ENCODE assay signal across 8 mouse cellular contexts in genomic region chr2:119971316-119971715, GRCm38 (mm10). TPM values are rescaled to one million over a fixed set of nuclear protein-coding genes. Genes with fewer than 3 reads are reported as not detected.
DNase-seq lines count a peak whose midpoint lies in the region; ATAC-seq and TF ChIP-seq lines count a peak whose summit lies in the region.

No protein-coding gene starts in this region.

- no peak for ATAC-seq in heart, embryonic 14.5 days (ENCODE audit: insufficient number of reproducible peaks, insufficient read depth, low FRiP score, low read depth)
- no peak for ATAC-seq in heart, embryonic 12.5 days (ENCODE audit: insufficient number of reproducible peaks, low FRiP score)
- ATAC-seq in neural tube, embryonic 12.5 days (ENCODE audit: low FRiP score, low read depth): no peak
- no peak for ATAC-seq in limb, embryonic 14.5 days (ENCODE audit: low FRiP score, low read depth)
- no peak for ATAC-seq in stomach, postnatal 0 days (ENCODE audit: low FRiP score, low TSS enrichment)

- no peaks in the 10 kb centered on the region for H3K9me3 ChIP-seq in heart, embryonic 14.5 days (ENCODE audit: control insufficient read depth, low read length)
- H3K9me3 ChIP-seq in heart, embryonic 12.5 days (replicated peaks): no peaks in the 10 kb centered on the region
- no peaks in the 10 kb centered on the region for H3K9me3 ChIP-seq in neural tube, embryonic 12.5 days
- H3K9me3 ChIP-seq in limb, embryonic 14.5 days (ENCODE audit: control insufficient read depth, low read length): no peaks in the 10 kb centered on the region
- H3K9me3 ChIP-seq in stomach, postnatal 0 days (ENCODE audit: control insufficient read depth, low read length): no peaks in the 10 kb centered on the region

- H3K36me3 ChIP-seq in heart, embryonic 14.5 days (ENCODE audit: control insufficient read depth, insufficient read depth, low read length): peaks cover 18% of the 10 kb centered on the region
- H3K36me3 ChIP-seq in heart, embryonic 12.5 days: peaks cover 12% of the 10 kb centered on the region
- no peaks in the 10 kb centered on the region for H3K36me3 ChIP-seq in neural tube, embryonic 12.5 days
- peaks cover 4% of the 10 kb centered on the region; the same call in 1 of the 2 replicates for H3K36me3 ChIP-seq in limb, embryonic 14.5 days (ENCODE audit: control insufficient read depth, insufficient read depth, low read length)
- no peaks in the 10 kb centered on the region; the same call in 1 of the 2 replicates for H3K36me3 ChIP-seq in stomach, postnatal 0 days (ENCODE audit: control insufficient read depth, insufficient read depth, low read length)
- no peaks in the 10 kb centered on the region for H3K36me3 ChIP-seq in kidney, adult 2 months (ENCODE audit: control insufficient read depth, insufficient read depth, low read length)

- TF ChIP-seq CTCF in stomach, postnatal 0 days (IDR thresholded peaks at IDR 0.05; ENCODE audit: low read depth): no peak
- TF ChIP-seq CTCF in kidney, adult 2 months (conservative IDR thresholded peaks at IDR 0.05; ENCODE audit: insufficient read depth, insufficient read length, low read depth, low read length): no peak

- H3K27me3 ChIP-seq in heart, embryonic 14.5 days (ENCODE audit: control insufficient read depth, insufficient read depth, low read length): no peaks in the 10 kb centered on the region
- no peaks in the 10 kb centered on the region for H3K27me3 ChIP-seq in heart, embryonic 12.5 days (replicated peaks)
- no peaks in the 10 kb centered on the region for H3K27me3 ChIP-seq in neural tube, embryonic 12.5 days (replicated peaks)
- no peaks in the 10 kb centered on the region for H3K27me3 ChIP-seq in limb, embryonic 14.5 days (ENCODE audit: control insufficient read depth, insufficient read depth, low read length)
- no peaks in the 10 kb centered on the region for H3K27me3 ChIP-seq in stomach, postnatal 0 days (ENCODE audit: control insufficient read depth, insufficient read depth, low read length)
- H3K27me3 ChIP-seq in kidney, adult 2 months (replicated peaks; ENCODE audit: control insufficient read depth, insufficient read depth, low read length): no peaks in the 10 kb centered on the region

- no peak for DNase-seq in neural tube, embryonic 10.5 days (ENCODE audit: extremely low spot score, low spot score)
- no peak for DNase-seq in limb, embryonic 14.5 days (ENCODE audit: low spot score)
- no peak for DNase-seq in stomach, postnatal 0 days (ENCODE audit: low spot score)
- no peak for DNase-seq in kidney, adult 2 months
- DNase-seq in gastrocnemius, postnatal 4 days (ENCODE audit: low spot score in 2 of 2): no peak

- WGBS in heart, embryonic 14.5 days: 78% methylated on average over 3 of the region's 3 CpGs
- WGBS in heart, embryonic 12.5 days: 75% methylated on average over 3 of the region's 3 CpGs
- 85% methylated on average over 3 of the region's 3 CpGs for WGBS in neural tube, embryonic 12.5 days
- WGBS in limb, embryonic 14.5 days: 83% methylated on average over 3 of the region's 3 CpGs
- WGBS in stomach, postnatal 0 days: 71% methylated on average over 3 of the region's 3 CpGs
- WGBS in kidney, adult 2 months: 78% methylated on average over 3 of the region's 3 CpGs

- no peak overlapping the region for H3K9ac ChIP-seq in heart, embryonic 14.5 days (ENCODE audit: low read length)
- H3K9ac ChIP-seq in heart, embryonic 12.5 days: no peak overlapping the region
- H3K9ac ChIP-seq in neural tube, embryonic 12.5 days: no peak overlapping the region
- H3K9ac ChIP-seq in limb, embryonic 14.5 days (ENCODE audit: low read depth, low read length, severe bottlenecking): no peak overlapping the region
- no peak overlapping the region for H3K9ac ChIP-seq in stomach, postnatal 0 days (ENCODE audit: low read length)

- H3K4me2 ChIP-seq in heart, embryonic 14.5 days (ENCODE audit: low read length): peak overlapping the region; percentile 78
- H3K4me2 ChIP-seq in heart, embryonic 12.5 days: no peak overlapping the region
- H3K4me2 ChIP-seq in neural tube, embryonic 12.5 days (replicated peaks): peak overlapping the region; percentile 57
- H3K4me2 ChIP-seq in limb, embryonic 14.5 days (replicated peaks; ENCODE audit: low read depth, low read length, severe bottlenecking): peak overlapping the region; percentile 50; the same call in 1 of the 2 replicates
- peak overlapping the region; percentile 71 for H3K4me2 ChIP-seq in stomach, postnatal 0 days (replicated peaks; ENCODE audit: low read depth)

- no peak for TF ChIP-seq EP300 in stomach, postnatal 0 days (optimal IDR thresholded peaks at IDR 0.05)

- H3K27ac ChIP-seq in heart, embryonic 14.5 days (replicated peaks in 1 of 2; ENCODE audit: control insufficient read depth in 1 of 2, insufficient read depth in 1 of 2, low read depth in 2 of 2, low read length in 2 of 2): peak overlapping the region in 1 of 2 experiments; percentile 19; a peak in 2 of 4 replicates
- no peak overlapping the region for H3K27ac ChIP-seq in heart, embryonic 12.5 days (ENCODE audit: poor library complexity, severe bottlenecking)
- H3K27ac ChIP-seq in neural tube, embryonic 12.5 days: no peak overlapping the region
- H3K27ac ChIP-seq in limb, embryonic 14.5 days (replicated peaks; ENCODE audit: low read depth, low read length): no peak overlapping the region
- H3K27ac ChIP-seq in stomach, postnatal 0 days (replicated peaks): peak overlapping the region; percentile 30; the same call in 1 of the 2 replicates
- no peak overlapping the region for H3K27ac ChIP-seq in kidney, adult 2 months (ENCODE audit: insufficient read depth, low read depth, low read length)

- TF ChIP-seq POLR2A in limb, embryonic 14.5 days (IDR thresholded peaks at IDR 0.05; ENCODE audit: borderline replicate concordance, extremely low read depth, insufficient read depth, insufficient read length): no peak
- TF ChIP-seq POLR2A in kidney, adult 2 months (IDR thresholded peaks at IDR 0.05; ENCODE audit: low read depth, low read length): no peak

- peak overlapping the region in 1 of 2 experiments; percentile 69; a peak in 1 of 4 replicates for H3K4me3 ChIP-seq in heart, embryonic 14.5 days (ENCODE audit: control insufficient read depth in 1 of 2, insufficient read depth in 1 of 2, low read depth in 1 of 2, low read length in 2 of 2)
- H3K4me3 ChIP-seq in heart, embryonic 12.5 days: no peak overlapping the region
- no peak overlapping the region for H3K4me3 ChIP-seq in neural tube, embryonic 12.5 days
- H3K4me3 ChIP-seq in limb, embryonic 14.5 days (replicated peaks; ENCODE audit: low read length): peak overlapping the region; percentile 87; the same call in 1 of the 2 replicates
- no peak overlapping the region for H3K4me3 ChIP-seq in stomach, postnatal 0 days (ENCODE audit: low read depth, low read length)
- H3K4me3 ChIP-seq in kidney, adult 2 months (ENCODE audit: insufficient read depth, low read depth, low read length): no peak overlapping the region

- peaks cover 6 to 10% of the 10 kb centered on the region in 2 experiments for H3K4me1 ChIP-seq in heart, embryonic 14.5 days (ENCODE audit: control insufficient read depth in 2 of 2, insufficient read depth in 2 of 2, low read length in 2 of 2)
- H3K4me1 ChIP-seq in heart, embryonic 12.5 days (replicated peaks): peaks cover 18% of the 10 kb centered on the region
- H3K4me1 ChIP-seq in neural tube, embryonic 12.5 days: peaks cover 11% of the 10 kb centered on the region
- peaks cover 18% of the 10 kb centered on the region for H3K4me1 ChIP-seq in limb, embryonic 14.5 days (ENCODE audit: control insufficient read depth, insufficient read depth, low read length)
- peaks cover 5% of the 10 kb centered on the region for H3K4me1 ChIP-seq in stomach, postnatal 0 days (replicated peaks; ENCODE audit: control insufficient read depth, insufficient read depth)
- no peaks in the 10 kb centered on the region; the same call in 1 of the 2 replicates for H3K4me1 ChIP-seq in kidney, adult 2 months (ENCODE audit: control insufficient read depth, insufficient read depth, low read length)

RNA-seq across cellular contexts. Expression of gene Mapkbp1, which starts 1.2 kb away (rescaled TPM):
- 1.7 and 2.1 TPM in 2 replicates for polyA plus RNA-seq in heart, embryonic 14.5 days (2014; fragmentation: Nextera tagmentation; extraction: Ambion mirVana)
- polyA plus RNA-seq in heart, embryonic 12.5 days (2016; fragmentation: Nextera tagmentation; extraction: Ambion mirVana): 3.3 and 3.8 TPM in 2 replicates
- polyA plus RNA-seq in neural tube, embryonic 12.5 days (2016; fragmentation: Nextera tagmentation; extraction: Ambion mirVana): 3.2 and 4.6 TPM in 2 replicates
- polyA plus RNA-seq in limb, embryonic 14.5 days (2012; rRNA removed): 26.2 and 33.1 TPM in 2 replicates
- 4.2 and 4.9 TPM in 2 replicates for polyA plus RNA-seq in limb, embryonic 14.5 days (2014; fragmentation: Nextera tagmentation; extraction: Ambion mirVana)
- 1.1 and 1.3 TPM in 2 replicates for polyA plus RNA-seq in stomach, postnatal 0 days (2015; fragmentation: Nextera tagmentation; extraction: Ambion mirVana)
- polyA plus RNA-seq in kidney, adult 2 months (2012; rRNA removed): 9.0 and 11.5 TPM in 2 replicates
- total RNA-seq in gastrocnemius, postnatal 4 days (2021): 10 to 100 TPM; 14.1 to 15.6 TPM

RNA-seq across cellular contexts. Expression of gene Jmjd7, which starts 56.0 kb away (rescaled TPM):
- 18.1 and 20.7 TPM in 2 replicates for polyA plus RNA-seq in heart, embryonic 14.5 days (2014; fragmentation: Nextera tagmentation; extraction: Ambion mirVana)
- 13.1 and 13.3 TPM in 2 replicates for polyA plus RNA-seq in heart, embryonic 12.5 days (2016; fragmentation: Nextera tagmentation; extraction: Ambion mirVana)
- polyA plus RNA-seq in neural tube, embryonic 12.5 days (2016; fragmentation: Nextera tagmentation; extraction: Ambion mirVana): 24.6 and 25.1 TPM in 2 replicates
- 20.2 and 24.9 TPM in 2 replicates for polyA plus RNA-seq in limb, embryonic 14.5 days (2012; rRNA removed)
- 26.1 and 28.2 TPM in 2 replicates for polyA plus RNA-seq in limb, embryonic 14.5 days (2014; fragmentation: Nextera tagmentation; extraction: Ambion mirVana)
- polyA plus RNA-seq in stomach, postnatal 0 days (2015; fragmentation: Nextera tagmentation; extraction: Ambion mirVana): 11.3 and 12.7 TPM in 2 replicates
- 8.9 and 9.0 TPM in 2 replicates for polyA plus RNA-seq in kidney, adult 2 months (2012; rRNA removed)
- total RNA-seq in gastrocnemius, postnatal 4 days (2021): 1 to 10 TPM; 7.9 to 9.2 TPM

RNA-seq across cellular contexts. Expression of gene Gm28042, which starts 56.0 kb away (rescaled TPM):
- 1.9 and 3.6 TPM in 2 replicates for polyA plus RNA-seq in heart, embryonic 14.5 days (2014; fragmentation: Nextera tagmentation; extraction: Ambion mirVana)
- polyA plus RNA-seq in heart, embryonic 12.5 days (2016; fragmentation: Nextera tagmentation; extraction: Ambion mirVana): 2.3 and 3.2 TPM in 2 replicates
- polyA plus RNA-seq in neural tube, embryonic 12.5 days (2016; fragmentation: Nextera tagmentation; extraction: Ambion mirVana): 5.0 and 6.3 TPM in 2 replicates
- polyA plus RNA-seq in limb, embryonic 14.5 days (2012; rRNA removed): 19.5 and 26.1 TPM in 2 replicates
- polyA plus RNA-seq in limb, embryonic 14.5 days (2014; fragmentation: Nextera tagmentation; extraction: Ambion mirVana): 3.0 and 4.6 TPM in 2 replicates
- polyA plus RNA-seq in stomach, postnatal 0 days (2015; fragmentation: Nextera tagmentation; extraction: Ambion mirVana): 4.3 and 5.6 TPM in 2 replicates
- 2.0 and 2.4 TPM in 2 replicates for polyA plus RNA-seq in kidney, adult 2 months (2012; rRNA removed)
- 1 to 10 TPM; 1.0 to 1.2 TPM for total RNA-seq in gastrocnemius, postnatal 4 days (2021)
